Mouse (Mus musculus) ES-Bruce4 (cell line): ENCODE data around the gene Atp6v0c. TPM values are rescaled to one million over a fixed set of nuclear protein-coding genes. Genes with fewer than 3 reads are reported as not detected.
A peak's percentile ranks its signal among the peaks of the same experiment; 100 is the strongest.

Experiments used
- H3K27ac ChIP-seq: 2 replicates; pipeline ENCODE4 v1.5.1; 2012; ENCODE audit warnings: low read length, inconsistent platforms; ENCODE audit not compliant: insufficient read depth
- H3K27me3 ChIP-seq: 2 replicates; pipeline ENCODE4 v1.6.1; 2012; ENCODE audit warnings: mild to moderate bottlenecking, low read length, inconsistent platforms; ENCODE audit not compliant: control insufficient read depth, poor library complexity, insufficient read depth, severe bottlenecking
- H3K36me3 ChIP-seq: 2 replicates; pipeline ENCODE4 v1.6.1; 2012; ENCODE audit warnings: inconsistent platforms, mild to moderate bottlenecking, low read length, moderate library complexity; ENCODE audit not compliant: control insufficient read depth, poor library complexity, insufficient read depth, severe bottlenecking
- H3K4me1 ChIP-seq: one replicate; pipeline ENCODE4 v1.8.1; 2011; ENCODE audit warnings: low read length; ENCODE audit not compliant: control insufficient read depth, insufficient read depth
- H3K4me3 ChIP-seq: 2 replicates; pipeline ENCODE4 v1.5.1; 2011; ENCODE audit warnings: low read depth, mild to moderate bottlenecking, low read length
- H3K9ac ChIP-seq: 2 replicates; pipeline ENCODE4 v1.6.1; 2012; ENCODE audit warnings: low read depth, mild to moderate bottlenecking, inconsistent platforms; ENCODE audit not compliant: poor library complexity, severe bottlenecking
- H3K9me3 ChIP-seq: replicated peaks from 2 replicates; pipeline ENCODE4 v1.6.1; 2012; ENCODE audit warnings: mild to moderate bottlenecking, low read length, inconsistent platforms; ENCODE audit not compliant: control insufficient read depth, poor library complexity, insufficient read depth, severe bottlenecking
- CTCF ChIP-seq: IDR thresholded peaks from one replicate; pipeline ENCODE4 v1.8.1; 2011; ENCODE audit warnings: low read depth, low read length
- EP300 ChIP-seq: IDR thresholded peaks from 2 replicates; pipeline ENCODE4 v1.6.1; 2011; ENCODE audit warnings: low read depth, low read length; ENCODE audit not compliant: insufficient read depth
- POLR2A ChIP-seq: IDR thresholded peaks from one replicate; pipeline ENCODE4 v1.8.1; 2011; ENCODE audit warnings: low read length; ENCODE audit not compliant: insufficient read depth
- polyA plus RNA-seq: library from polyadenylated mRNA; stranded (reverse); fragments of >200 nt; gene quantifications from 2 replicates; pipeline ENCODE4 v1.2.4, GENCODE M21; 2011; ENCODE audit warnings: low read depth; ENCODE audit not compliant: missing spikeins, insufficient read depth, insufficient read length

Atp6v0c gene
- polyA plus RNA-seq, 1 experiment, result 254 TPM

- TF ChIP-seq CTCF, result peak; percentile 11
- no peak for TF ChIP-seq POLR2A
- 0 out of 2 replicates have a peak, but pooled peaks have one; percentile 35 for TF ChIP-seq EP300
- H3K4me1 ChIP-seq, result peaks cover 5% of the 10 kb centered on the region
- no peaks in the 10 kb centered on the region for H3K9me3 ChIP-seq
- H3K4me3 ChIP-seq, result peak overlapping the region; percentile 41
- H3K9ac ChIP-seq, result peak overlapping the region; percentile 77; the same call in 1 of the 2 replicates
- no peak overlapping the region for H3K27ac ChIP-seq
- no peaks in the 10 kb centered on the region for H3K36me3 ChIP-seq
- H3K27me3 ChIP-seq, result no peaks in the 10 kb centered on the region
These were observed 37.2 kb upstream of the Atp6v0c start for GRCm38 (mm10) chr17:24206451-24207351.

- Histone ChIP-seq H3K4me1 (peaks cover 4% of the 10 kb centered on the region), H3K9me3 (no peaks in the 10 kb centered on the region), H3K4me3 (peak overlapping the region; percentile 57), H3K27ac (no peak overlapping the region), H3K36me3 (no peaks in the 10 kb centered on the region), H3K27me3 (no peaks in the 10 kb centered on the region), H3K9ac (peak overlapping the region; percentile 77)
- TF ChIP-seq CTCF, result no peak
- no peak for TF ChIP-seq POLR2A
- TF ChIP-seq EP300, result no peak
These were observed 36.4 kb upstream of the Atp6v0c start for GRCm38 (mm10) chr17:24205908-24206361.

- H3K4me3 ChIP-seq, result peak within 1 kb of the TSS; percentile 75
- H3K9ac ChIP-seq, result peak within 1 kb of the TSS; percentile 77
- H3K27ac ChIP-seq, result no peak within 1 kb of the TSS
- TF ChIP-seq EP300 (no peak), CTCF (no peak), POLR2A (no peak)
- peaks cover 2% of the 10 kb centered on the region for H3K4me1 ChIP-seq
- H3K9me3 ChIP-seq, result no peaks in the 10 kb centered on the region
- H3K27me3 ChIP-seq, result no peaks in the 10 kb centered on the region
- H3K36me3 ChIP-seq, result no peaks in the 10 kb centered on the region
These were observed 35.9 kb upstream of the Atp6v0c start, which contains the start of gene Tbc1d24 for GRCm38 (mm10) chr17:24205284-24205888. Gene Tbc1d24, minus strand, starts transcription at chr17:24205562.

- no peaks in the 10 kb centered on the region for H3K9me3 ChIP-seq
- H3K9ac ChIP-seq, result peak overlapping the region; percentile 77
- peaks cover 4% of the 10 kb centered on the region for H3K4me1 ChIP-seq
- H3K27ac ChIP-seq, result no peak overlapping the region
- H3K27me3 ChIP-seq, result no peaks in the 10 kb centered on the region
- no peak for TF ChIP-seq EP300
- no peak for TF ChIP-seq POLR2A
- TF ChIP-seq CTCF, result no peak
- H3K4me3 ChIP-seq, result peak overlapping the region; percentile 75
- H3K36me3 ChIP-seq, result no peaks in the 10 kb centered on the region
These were observed 35.3 kb upstream of the Atp6v0c start for GRCm38 (mm10) chr17:24204846-24205245.

GRCm38 (mm10) chr17:24203611-24204534, 34.4 kb upstream of the Atp6v0c start:
- no peak overlapping the region for H3K4me3 ChIP-seq
- peaks cover 10% of the 10 kb centered on the region for H3K4me1 ChIP-seq
- no peaks in the 10 kb centered on the region for H3K27me3 ChIP-seq
- H3K36me3 ChIP-seq, result no peaks in the 10 kb centered on the region
- no peak overlapping the region for H3K9ac ChIP-seq
- H3K9me3 ChIP-seq, result no peaks in the 10 kb centered on the region
- TF ChIP-seq CTCF (no peak), EP300 (no peak), POLR2A (no peak)
- peak overlapping the region; percentile 79 for H3K27ac ChIP-seq
